Mouse (Mus musculus) kidney, adult 10 weeks (tissue): ENCODE data around the gene Jade1. TPM values are rescaled to one million over a fixed set of nuclear protein-coding genes. Genes with fewer than 3 reads are reported as not detected.

Experiments
- polyA plus RNA-seq: library from polyadenylated mRNA; stranded (reverse); fragments of 350-450 nt; fragmentation: Illumina TruSeq; extraction: RNeasy Lipid Tissue Mini Kit (QIAGEN cat#74804); gene quantifications from one replicate; pipeline ENCODE4 v1.2.3, GENCODE M21; 2014; ENCODE audit warnings: low read depth, low replicate concordance

Gene Jade1
- 55.1 TPM for polyA plus RNA-seq

DNA sequence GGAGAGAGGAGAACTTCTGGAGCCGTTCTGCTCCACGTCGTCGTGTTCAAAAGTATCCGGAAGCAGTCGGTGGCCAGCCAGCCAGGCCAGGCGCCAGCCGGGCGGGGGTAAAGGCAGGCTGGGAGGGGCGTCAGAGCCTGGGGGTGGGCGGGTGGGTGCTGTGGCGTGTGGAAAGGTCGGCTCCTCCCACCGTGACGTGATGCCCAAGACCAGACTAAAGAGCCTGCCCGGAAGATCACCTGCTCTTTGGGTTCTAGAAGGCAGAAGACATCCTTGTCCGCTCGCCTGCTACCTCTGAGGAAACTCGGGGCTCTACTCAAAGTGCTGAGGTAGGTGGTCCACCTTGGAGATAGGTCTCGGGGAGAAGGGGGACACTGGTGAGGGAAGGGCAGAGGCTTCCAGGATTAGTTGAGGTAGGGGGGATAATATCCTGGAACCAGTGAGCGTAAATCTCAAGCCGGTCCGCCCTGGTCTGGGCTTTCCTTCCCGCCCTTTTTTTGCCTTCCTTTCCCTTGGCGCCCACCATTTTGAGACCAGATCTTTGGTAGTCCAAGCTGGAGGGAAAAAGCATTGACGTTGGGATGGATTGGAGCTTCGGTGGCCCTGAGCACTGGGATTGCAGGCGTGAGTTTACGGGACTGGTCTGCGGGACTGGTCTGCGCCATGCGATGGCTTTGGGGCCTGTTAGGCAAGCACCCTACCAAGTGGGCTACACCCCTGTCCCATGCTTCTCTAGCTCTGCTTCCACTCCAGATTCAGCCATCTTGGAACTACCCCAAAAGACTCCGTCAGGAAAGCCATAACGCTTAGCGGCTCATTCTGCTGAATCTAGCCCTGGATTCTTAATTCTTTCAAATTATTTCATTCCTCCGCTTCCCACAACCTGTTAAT, at the start of gene Jade1:
Gene Jade1 (plus strand): TSS at position 241 of the 891 bp plus-strand sequence.

Other genes starting within 250 kb of the Jade1 start
- gene Sclt1, start 186.8 kb downstream of the Jade1 start, polyA plus RNA-seq: 36.7 TPM
- 83.9 TPM for gene D3Ertd751e, start 186.9 kb downstream of the Jade1 start, polyA plus RNA-seq